Mouse (Mus musculus) spleen, adult 2 months (tissue): Measurements from ENCODE around the gene Rpgrip1. TPM values are rescaled to one million over a fixed set of nuclear protein-coding genes. Genes with fewer than 3 reads are reported as not detected.

Experiments used
- DNase-seq, 2 experiments: peaks; one replicate each; pipeline versions ENCODE4 v3.0.0 to v3.0.0-alpha.2; 2012 to 2021; ENCODE audit warnings: low spot score in 2 of 2, low read depth in 1 of 2
- H3K27ac ChIP-seq: fragments of 200-500 bp; 2 replicates; pipeline ENCODE4 v1.5.1; 2012; ENCODE audit warnings: low read length, inconsistent platforms; ENCODE audit not compliant: insufficient read depth
- H3K27me3 ChIP-seq: fragments of 200-500 bp; 2 replicates; pipeline ENCODE4 v1.6.1; 2012; ENCODE audit warnings: mild to moderate bottlenecking, moderate library complexity, low read length, inconsistent platforms; ENCODE audit not compliant: control insufficient read depth, insufficient read depth
- H3K36me3 ChIP-seq: fragments of 200-500 bp; 2 replicates; pipeline ENCODE4 v1.6.1; 2012; ENCODE audit warnings: mild to moderate bottlenecking, low read length, inconsistent platforms; ENCODE audit not compliant: control insufficient read depth, insufficient read depth
- H3K4me1 ChIP-seq: fragments of 200-500 bp; 2 replicates; pipeline ENCODE4 v1.6.1; 2011; ENCODE audit warnings: inconsistent platforms; ENCODE audit not compliant: control insufficient read depth, insufficient read depth, insufficient read length
- H3K4me3 ChIP-seq: fragments of 200-500 bp; 2 replicates; pipeline ENCODE4 v1.5.1; 2011; ENCODE audit warnings: mild to moderate bottlenecking, inconsistent platforms; ENCODE audit not compliant: insufficient read depth, insufficient read length; ENCODE audit errors: extremely low read depth
- CTCF ChIP-seq: fragments of 200-500 bp; IDR thresholded peaks from 2 replicates; pipeline ENCODE4 v1.5.1; 2011; ENCODE audit warnings: mild to moderate bottlenecking, inconsistent platforms; ENCODE audit not compliant: insufficient read depth, insufficient read length, insufficient replicate concordance; ENCODE audit errors: extremely low read depth
- POLR2A ChIP-seq: fragments of 200-500 bp; IDR thresholded peaks from 2 replicates; pipeline ENCODE4 v1.6.1; 2011; ENCODE audit warnings: low read depth, low read length, inconsistent platforms
- WGBS: fragments of 180-500 bp; shearing (Covaris S2); methylation state at CpG from one replicate; pipeline ENCODE4 v1.1.7; 2018; 5-methylcytosine and 5-hydroxymethylcytosine counted together
- polyA plus RNA-seq: library from polyadenylated mRNA; depleted of rRNA; stranded (reverse); fragments of >200 nt; gene quantifications from 2 replicates; pipeline ENCODE4 v1.2.3, GENCODE M21; 2012

The Rpgrip1 gene
- polyA plus RNA-seq, 1 experiment, result 12.8 TPM

DNA sequence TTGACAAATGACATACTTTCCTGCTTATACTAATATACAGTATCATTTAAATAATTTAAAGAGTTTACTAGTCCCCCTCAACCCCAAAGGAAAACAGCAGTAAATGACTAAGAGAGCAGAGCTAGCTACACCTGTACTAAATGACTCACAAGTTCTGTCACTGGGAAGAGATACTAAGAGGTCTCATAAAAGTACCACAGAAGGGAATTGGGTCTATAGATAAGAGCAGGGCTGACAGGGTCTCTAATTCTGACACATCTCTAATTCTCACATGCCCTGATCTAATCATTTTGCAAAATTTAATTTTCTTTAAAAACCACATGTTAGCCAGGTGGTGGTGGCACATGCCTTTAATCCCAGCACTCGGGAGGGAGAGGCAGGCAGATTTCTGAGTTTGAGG lies 78.3 kb downstream of the Rpgrip1 start:
- Histone ChIP-seq H3K4me3 (no peak overlapping the region), H3K27me3 (no peaks in the 10 kb centered on the region), H3K36me3 (peaks cover 3% of the 10 kb centered on the region; the same call in 1 of the 2 replicates), H3K4me1 (no peaks in the 10 kb centered on the region), H3K27ac (no peak overlapping the region)
- DNase-seq, result no peak
- WGBS, result 74% methylated on average over 1 of the region's 1 CpGs
- no peak for TF ChIP-seq CTCF
- TF ChIP-seq POLR2A, result no peak

- H3K4me3 ChIP-seq, result no peak overlapping the region
- H3K27me3 ChIP-seq, result no peaks in the 10 kb centered on the region
- peaks cover 3% of the 10 kb centered on the region; the same call in 1 of the 2 replicates for H3K36me3 ChIP-seq
- H3K4me1 ChIP-seq, result no peaks in the 10 kb centered on the region
- TF ChIP-seq POLR2A (no peak), CTCF (no peak)
- no peak for DNase-seq
- H3K27ac ChIP-seq, result no peak overlapping the region
- WGBS, result 63% methylated on average over 2 of the region's 2 CpGs
These were observed 79.0 kb downstream of the Rpgrip1 start for GRCm38 (mm10) chr14:52189519-52189918.

DNA sequence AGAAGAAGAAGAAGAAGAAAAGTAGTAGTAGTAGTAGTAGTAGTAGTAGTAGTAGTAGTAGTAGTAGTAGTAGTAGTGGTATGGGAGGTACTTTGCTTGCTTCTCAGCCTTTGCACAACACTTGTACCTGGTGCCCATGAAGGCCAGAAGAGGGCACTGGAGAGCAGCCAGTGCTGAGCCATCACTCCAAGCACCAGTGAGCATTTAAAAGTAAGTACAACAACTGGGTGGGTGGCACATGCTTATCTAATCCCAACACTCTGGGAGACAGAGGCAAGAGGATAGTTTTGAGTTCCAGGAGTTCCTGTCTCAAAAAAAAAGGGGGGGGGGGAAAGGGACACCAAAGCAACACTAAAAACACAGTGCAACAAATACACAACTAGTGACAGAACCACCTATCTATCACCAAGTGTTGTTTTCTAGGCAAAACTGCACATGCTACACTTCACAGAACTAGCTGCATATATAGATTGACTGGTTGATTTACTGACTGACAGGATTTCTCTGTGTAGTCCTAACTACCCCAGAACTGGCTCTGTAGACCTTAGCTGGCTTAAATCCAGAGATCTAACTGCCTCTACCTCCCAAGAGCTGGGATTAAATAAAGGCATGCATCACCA lies 80.3 kb downstream of the Rpgrip1 start:
- no peak overlapping the region for H3K4me3 ChIP-seq
- H3K27ac ChIP-seq, result no peak overlapping the region
- no peaks in the 10 kb centered on the region for H3K27me3 ChIP-seq
- H3K4me1 ChIP-seq, result no peaks in the 10 kb centered on the region
- no peak for TF ChIP-seq POLR2A
- peak; percentile 72; the same call in 1 of the 2 replicates for TF ChIP-seq CTCF
- peaks cover 3% of the 10 kb centered on the region; the same call in 1 of the 2 replicates for H3K36me3 ChIP-seq
- DNase-seq, result peak; percentile 23 to 45

DNA sequence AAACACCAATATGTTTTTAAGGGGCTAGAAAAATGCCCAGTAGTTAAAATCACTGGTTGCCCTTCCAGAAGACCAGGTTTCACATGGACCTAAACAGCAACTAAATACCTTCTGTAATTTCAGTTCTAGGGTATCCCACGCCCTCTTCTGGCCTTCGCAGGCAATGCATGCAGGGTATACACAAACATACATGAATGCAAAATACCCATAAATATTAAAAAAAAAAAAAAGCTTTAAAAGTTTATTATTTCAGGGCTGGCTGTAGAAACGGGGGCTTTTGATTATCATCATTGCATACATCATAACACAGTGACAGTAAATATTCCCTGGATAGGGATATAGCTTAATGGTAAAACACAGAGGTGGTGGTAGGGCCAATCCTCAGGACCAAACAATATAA lies 85.2 kb downstream of the Rpgrip1 start:
- Histone ChIP-seq H3K36me3 (peaks cover 12% of the 10 kb centered on the region), H3K4me1 (no peaks in the 10 kb centered on the region; the same call in 1 of the 2 replicates), H3K4me3 (no peak overlapping the region; the same call in 1 of the 2 replicates), H3K27ac (no peak overlapping the region), H3K27me3 (no peaks in the 10 kb centered on the region)
- WGBS, result 13% methylated on average over 3 of the region's 3 CpGs
- TF ChIP-seq POLR2A, result no peak
- TF ChIP-seq CTCF, result peak; percentile 16; the same call in 1 of the 2 replicates
- peak; percentile 42 to 63 for DNase-seq

- under 1% methylated on average over 58 of the region's 59 CpGs for WGBS
- Histone ChIP-seq H3K27me3 (no peaks in the 10 kb centered on the region), H3K4me1 (no peaks in the 10 kb centered on the region; the same call in 1 of the 2 replicates), H3K27ac (peak overlapping the region; percentile 99), H3K4me3 (peak overlapping the region; percentile 92), H3K36me3 (peaks cover 12% of the 10 kb centered on the region)
- TF ChIP-seq POLR2A, result no peak
- no peak for TF ChIP-seq CTCF
- peak in 1 of 2 experiments; percentile 8 for DNase-seq
These were observed 86.0 kb downstream of the Rpgrip1 start for GRCm38 (mm10) chr14:52196230-52197155.

DNA sequence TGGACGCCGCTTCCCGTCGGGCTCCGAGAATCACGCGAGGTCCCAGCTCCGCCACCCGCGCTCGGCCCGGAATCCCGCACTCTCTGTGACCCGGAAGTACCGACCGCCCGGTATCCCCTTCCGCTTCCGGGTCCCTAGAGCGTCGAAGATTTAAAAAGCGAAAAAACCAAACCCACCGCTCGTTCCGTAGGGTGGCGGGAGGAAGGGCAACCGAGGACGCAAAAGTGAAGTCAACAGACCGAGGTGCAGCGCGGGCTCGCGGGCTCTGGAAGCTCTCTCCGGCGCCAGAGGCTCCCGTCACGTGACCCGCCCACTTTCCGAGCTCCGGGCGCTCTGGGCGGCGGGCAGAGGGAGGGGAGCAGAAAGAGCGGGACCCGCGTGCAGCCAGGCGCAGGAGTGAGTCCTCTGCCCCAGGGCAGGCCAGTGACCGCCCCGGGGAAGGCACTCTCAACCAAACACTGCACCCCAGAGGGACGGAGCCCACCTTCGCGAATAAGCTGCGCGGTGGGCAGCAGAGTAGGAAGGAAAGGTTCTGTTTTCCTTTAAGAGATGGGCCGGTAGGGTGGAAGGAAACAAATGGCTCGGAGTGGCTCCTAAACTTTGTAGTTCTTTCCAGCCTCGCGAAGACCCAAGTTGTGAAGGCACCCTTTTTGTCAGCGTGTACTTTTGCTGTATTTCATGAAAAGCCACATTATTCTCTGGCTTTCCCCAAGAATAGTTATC lies 86.8 kb downstream of the Rpgrip1 start, which contains the start of gene Supt16:
Gene Supt16, minus strand, starts transcription at position 261 of the 723 bp plus-strand sequence.
- peak within 1 kb of the TSS; percentile 99 for H3K27ac ChIP-seq
- peak within 1 kb of the TSS; percentile 92 for H3K4me3 ChIP-seq
- peaks cover 16% of the 10 kb centered on the region for H3K36me3 ChIP-seq
- no peaks in the 10 kb centered on the region; the same call in 1 of the 2 replicates for H3K4me1 ChIP-seq
- DNase-seq, result peak; percentile 67 to 70
- H3K27me3 ChIP-seq, result no peaks in the 10 kb centered on the region
- WGBS, result under 1% methylated on average over 59 of the region's 59 CpGs
- TF ChIP-seq CTCF, result no peak
- TF ChIP-seq POLR2A, result peak; percentile 46; the same call in 1 of the 2 replicates
